Mouse (Mus musculus) hindbrain, embryonic 15.5 days (tissue): ENCODE results near the gene Grk5. TPM values are rescaled to one million over a fixed set of nuclear protein-coding genes. Genes with fewer than 3 reads are reported as not detected.

Experiments used
- polyA plus RNA-seq: library from polyadenylated mRNA; unstranded; fragments of >200 nt; fragmentation: Nextera tagmentation; extraction: Ambion mirVana; gene quantifications from 2 replicates; pipeline ENCODE4 v1.2.1, GENCODE M21; 2015

Gene Grk5
- polyA plus RNA-seq, 1 experiment from 2014 or later = 1.6 TPM

Other genes with a start within 250 kb of the Grk5 start
- 19.4 and 19.7 TPM in 2 replicates for gene Nanos1, start 133.8 kb upstream of the Grk5 start, polyA plus RNA-seq
- gene Eif3a, start 99.1 kb upstream of the Grk5 start, polyA plus RNA-seq = 101 and 107 TPM in 2 replicates
- 41.2 and 42.9 TPM in 2 replicates for gene Fam45a, start 78.2 kb upstream of the Grk5 start, polyA plus RNA-seq
- gene Sfxn4, start 28.3 kb upstream of the Grk5 start, polyA plus RNA-seq = 12.5 and 12.8 TPM in 2 replicates
- gene Prdx3, start 15.2 kb upstream of the Grk5 start, polyA plus RNA-seq = 109 and 112 TPM in 2 replicates